Mouse (Mus musculus) heart, postnatal 0 days (tissue): ENCODE measurements around the gene Gm9639.

Source experiments
- CTCF ChIP-seq: IDR thresholded peaks from 2 replicates; pipeline ENCODE4 v1.5.1; 2016; ENCODE audit warnings: antibody characterized with exemption, control low read depth, low read depth
- EP300 ChIP-seq: IDR thresholded peaks from 2 replicates; pipeline ENCODE4 v1.6.1; 2016; ENCODE audit warnings: antibody characterized with exemption, low read depth

GRCm38 (mm10) chr10:77794976-77795375 lies at the start of gene Gm9639:
- TF ChIP-seq CTCF = no peak
- TF ChIP-seq EP300 = no peak
